Mouse (Mus musculus): ENCODE measurements around the gene Six2. TPM values are rescaled to one million over a fixed set of nuclear protein-coding genes. Genes with fewer than 3 reads are reported as not detected.
"Not testable (repeated sequence)": the region's sequence is repeated elsewhere in the genome, so short reads cannot be mapped to it uniquely, and the experiment has no call there.

The Six2 gene
- total RNA-seq, 4 experiments from 2014 or later, result 0.63 to 0.98 (median 0.76) TPM

DNA sequence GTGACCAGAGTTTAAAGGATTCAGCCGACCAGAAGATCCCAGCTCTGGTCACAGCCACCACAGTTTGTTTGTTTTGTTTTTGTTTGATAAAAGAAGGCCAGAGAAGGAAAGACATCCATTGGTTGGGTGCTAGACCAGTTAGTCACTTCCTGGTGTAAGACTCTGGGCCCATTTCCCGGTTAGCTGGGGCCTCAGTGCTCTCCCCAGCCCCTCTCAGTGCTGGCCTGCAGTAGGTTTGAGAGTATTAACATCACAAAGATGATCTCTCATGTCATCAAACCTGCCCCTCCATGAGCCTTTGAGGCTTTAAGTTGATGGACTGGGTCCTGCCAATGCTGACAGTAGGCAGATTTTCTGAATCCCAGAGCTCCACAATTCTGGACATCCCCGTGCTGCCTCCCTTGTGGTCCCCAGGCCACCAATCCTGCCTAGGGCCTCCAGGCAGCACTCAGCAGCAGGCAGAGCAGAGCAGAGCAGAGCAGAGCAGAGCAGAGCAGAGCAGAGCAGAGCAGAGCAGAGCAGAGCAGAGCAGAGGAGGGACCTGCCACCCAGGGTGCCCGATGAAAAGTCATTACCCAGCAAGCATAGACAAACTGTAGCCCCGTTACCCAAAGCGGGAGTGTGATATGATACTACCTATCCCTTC lies 2.4 kb upstream of the Six2 start:
- no peak for DNase-seq (ENCODE audit: low spot score in 2 of 2)

- DNase-seq (ENCODE audit: low spot score in 2 of 2), result no peak
Measured at GRCm38 (mm10) chr17:85689807-85690319, 1.8 kb upstream of the Six2 start.

DNA sequence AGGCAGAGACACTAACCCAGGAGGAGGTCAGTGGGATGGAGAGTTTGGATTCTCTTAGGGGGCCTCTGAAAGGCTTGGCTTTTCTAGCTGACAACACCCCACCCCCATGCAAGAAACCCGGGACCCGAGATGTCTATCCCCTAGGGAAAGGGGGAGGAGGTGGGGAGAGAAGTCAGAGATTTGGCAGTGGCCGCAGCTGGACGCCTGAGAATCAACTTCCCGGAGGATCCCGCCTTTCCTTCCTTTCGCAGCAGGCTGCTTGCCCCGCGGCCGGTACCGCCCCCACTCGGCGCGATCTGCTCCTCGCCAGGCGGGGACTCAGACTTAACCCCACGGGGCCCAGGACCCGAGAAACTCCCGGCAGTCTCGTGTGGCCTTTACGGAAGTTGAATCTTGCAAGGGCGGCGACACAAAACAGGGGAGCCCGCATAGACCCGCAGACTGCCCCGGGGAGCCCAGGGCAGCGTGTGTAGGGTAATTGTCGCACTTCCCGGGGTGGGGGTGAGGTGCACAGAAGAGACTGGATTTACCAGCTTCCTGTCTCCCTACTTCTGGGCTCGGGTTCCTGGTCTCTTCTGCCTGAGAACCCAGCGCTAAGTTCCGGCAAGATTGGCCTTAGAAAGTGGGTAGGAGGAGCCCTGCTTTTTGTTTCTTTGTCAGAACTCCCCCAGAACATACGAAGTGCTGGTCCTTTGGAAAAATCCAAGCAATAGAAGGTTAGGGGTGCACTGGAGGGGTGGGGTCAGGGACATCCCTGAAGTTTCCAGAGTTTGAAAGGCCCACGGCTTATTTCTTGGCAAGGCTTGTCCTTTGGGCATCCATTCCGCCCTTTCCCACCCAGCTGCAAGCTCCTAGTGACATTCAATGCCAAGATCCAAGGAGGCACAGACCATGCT lies 1.1 kb upstream of the Six2 start:
- no peak for DNase-seq (ENCODE audit: low spot score in 2 of 2)

- no peak for DNase-seq (ENCODE audit: low spot score in 2 of 2)
Measured at GRCm38 (mm10) chr17:85687421-85688235, 446 bp downstream of the Six2 start.

DNA sequence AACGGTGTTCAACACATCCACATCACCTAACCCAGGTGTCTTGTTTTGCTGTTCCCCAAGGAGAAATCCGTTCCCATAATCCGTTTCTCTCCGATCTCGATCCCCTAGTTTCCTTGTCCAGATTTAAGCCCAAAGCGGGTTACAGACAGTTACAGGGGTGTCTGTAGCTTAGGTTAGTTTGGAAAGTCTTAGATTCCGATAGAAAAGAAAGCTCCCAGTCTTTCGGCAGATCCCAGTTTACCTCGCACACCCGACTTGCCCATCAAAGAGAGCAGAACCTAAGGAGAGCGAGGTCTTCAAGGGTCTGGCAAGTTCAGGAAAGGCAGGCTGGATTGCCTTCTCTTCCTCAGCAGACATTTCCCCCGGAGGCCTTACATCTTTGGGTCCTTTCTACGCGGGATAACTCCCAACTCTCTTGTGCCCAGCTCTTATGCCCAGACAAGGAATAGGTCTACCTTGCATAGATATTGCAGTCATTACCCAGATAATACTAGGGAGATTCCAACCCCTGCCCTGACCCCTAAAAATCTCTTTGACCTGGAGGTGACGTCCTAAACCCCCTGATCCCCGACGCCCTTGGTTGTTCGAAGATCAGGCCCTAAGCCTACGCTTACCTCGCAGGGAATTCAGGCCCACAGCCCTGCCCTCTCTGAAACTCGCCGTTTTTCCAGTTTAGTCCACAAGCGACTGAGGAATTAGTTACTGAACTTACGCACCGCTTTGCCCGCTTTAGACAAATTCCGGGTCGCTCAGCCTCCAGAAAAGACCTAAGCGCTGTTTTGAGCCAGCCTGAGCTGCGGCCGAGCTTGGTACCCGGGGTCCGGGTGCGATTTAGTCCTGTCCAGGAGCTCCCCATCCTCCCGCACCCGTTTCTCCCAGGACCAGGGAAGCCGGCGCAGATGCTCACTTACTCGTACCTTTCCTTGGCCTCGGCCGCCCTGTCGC lies 1.3 kb downstream of the Six2 start:
- no peak for DNase-seq (ENCODE audit: low spot score in 2 of 2)

DNA sequence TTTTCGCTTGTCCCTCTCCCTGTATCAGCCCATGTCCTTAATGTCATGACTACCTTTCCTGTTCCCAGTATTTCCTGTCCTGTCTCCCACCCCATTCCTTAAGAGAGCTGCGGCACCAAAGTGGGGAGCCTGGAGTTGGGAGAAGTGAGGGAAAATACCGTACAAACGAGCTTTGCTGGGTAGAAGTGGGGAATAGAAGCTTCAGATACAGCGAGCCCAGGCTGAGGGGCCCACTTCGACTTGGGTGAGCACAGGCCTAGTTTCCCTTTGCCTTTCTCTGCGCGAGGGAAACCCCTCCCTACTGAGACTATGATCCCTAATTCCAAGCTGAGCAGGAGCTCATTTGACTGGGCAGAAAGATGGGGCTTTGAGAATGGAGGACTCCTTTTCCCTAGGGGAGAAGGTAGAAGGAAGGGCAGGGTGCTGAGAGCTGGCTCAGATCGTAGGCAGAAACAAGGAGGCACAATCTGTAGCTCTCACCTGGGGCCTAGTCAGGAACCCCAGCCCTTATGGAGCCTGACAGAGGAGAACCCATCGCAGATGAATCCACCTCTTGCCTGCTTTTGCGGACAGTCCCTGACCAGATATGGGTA lies 2.3 kb downstream of the Six2 start:
- DNase-seq (ENCODE audit: low spot score in 2 of 2), result no peak

DNA sequence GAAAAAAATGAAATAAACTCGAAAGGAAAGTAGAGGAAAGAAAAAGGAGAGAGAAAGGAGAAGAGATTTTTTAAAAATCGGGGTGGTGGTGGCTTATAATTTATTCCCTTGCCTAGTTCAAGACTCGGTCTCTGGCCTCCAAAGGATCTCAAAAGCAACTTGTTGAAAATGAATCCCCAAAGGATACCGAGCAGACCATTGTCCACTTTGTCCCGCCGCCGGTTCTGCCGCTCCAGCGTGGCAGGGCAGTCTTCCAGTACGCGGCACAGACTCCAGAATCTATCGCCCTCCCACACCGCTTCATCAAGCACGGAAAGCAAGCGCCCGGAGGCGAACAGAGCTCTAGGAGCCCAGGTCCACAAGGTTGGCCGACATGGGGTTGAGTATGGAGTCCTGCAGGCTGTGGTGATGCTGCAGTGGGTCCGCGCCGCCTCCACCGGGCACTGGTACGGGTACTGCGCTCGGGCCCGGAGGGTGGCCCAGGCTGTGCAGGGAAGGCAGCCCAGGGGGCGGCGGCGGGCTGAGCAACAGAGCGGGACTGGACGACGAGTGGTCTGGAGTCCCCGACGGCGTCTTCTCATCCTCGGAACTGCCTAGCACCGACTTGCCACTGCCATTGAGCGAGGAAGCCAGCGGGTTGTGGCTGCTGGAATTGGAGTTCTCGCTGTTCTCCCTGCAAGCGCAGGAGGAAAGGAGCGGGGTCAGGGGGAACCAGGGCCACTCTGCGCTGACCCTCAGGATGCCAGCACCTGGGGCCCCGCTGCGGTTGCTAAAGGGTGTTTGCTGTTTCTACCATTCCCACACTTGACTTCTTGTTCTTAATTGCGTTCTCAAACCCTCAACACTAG lies 3.0 kb downstream of the Six2 start:
- no peak for DNase-seq (ENCODE audit: low spot score in 2 of 2)

GRCm38 (mm10) chr17:85684436-85684835 lies 3.6 kb downstream of the Six2 start:
- not testable (repeated sequence) for DNase-seq (ENCODE audit: low spot score in 2 of 2)

DNA sequence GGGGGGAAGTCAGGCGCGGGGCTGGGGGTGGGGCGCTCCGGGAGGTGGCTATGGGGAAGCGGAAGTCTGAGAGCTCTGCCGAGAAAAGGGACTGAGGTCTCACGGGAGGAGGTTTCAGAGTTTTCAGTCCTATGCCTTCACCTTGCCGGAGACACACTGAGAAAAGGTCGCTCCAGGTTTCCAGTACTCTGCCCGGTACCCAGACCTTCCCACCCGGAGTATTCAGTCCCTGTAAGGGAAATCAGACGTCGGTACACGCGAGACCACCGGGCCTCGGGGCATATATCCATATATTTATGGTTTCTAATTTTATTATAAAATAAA lies 4.1 kb downstream of the Six2 start:
- no peak for DNase-seq (ENCODE audit: low spot score in 2 of 2)

DNA sequence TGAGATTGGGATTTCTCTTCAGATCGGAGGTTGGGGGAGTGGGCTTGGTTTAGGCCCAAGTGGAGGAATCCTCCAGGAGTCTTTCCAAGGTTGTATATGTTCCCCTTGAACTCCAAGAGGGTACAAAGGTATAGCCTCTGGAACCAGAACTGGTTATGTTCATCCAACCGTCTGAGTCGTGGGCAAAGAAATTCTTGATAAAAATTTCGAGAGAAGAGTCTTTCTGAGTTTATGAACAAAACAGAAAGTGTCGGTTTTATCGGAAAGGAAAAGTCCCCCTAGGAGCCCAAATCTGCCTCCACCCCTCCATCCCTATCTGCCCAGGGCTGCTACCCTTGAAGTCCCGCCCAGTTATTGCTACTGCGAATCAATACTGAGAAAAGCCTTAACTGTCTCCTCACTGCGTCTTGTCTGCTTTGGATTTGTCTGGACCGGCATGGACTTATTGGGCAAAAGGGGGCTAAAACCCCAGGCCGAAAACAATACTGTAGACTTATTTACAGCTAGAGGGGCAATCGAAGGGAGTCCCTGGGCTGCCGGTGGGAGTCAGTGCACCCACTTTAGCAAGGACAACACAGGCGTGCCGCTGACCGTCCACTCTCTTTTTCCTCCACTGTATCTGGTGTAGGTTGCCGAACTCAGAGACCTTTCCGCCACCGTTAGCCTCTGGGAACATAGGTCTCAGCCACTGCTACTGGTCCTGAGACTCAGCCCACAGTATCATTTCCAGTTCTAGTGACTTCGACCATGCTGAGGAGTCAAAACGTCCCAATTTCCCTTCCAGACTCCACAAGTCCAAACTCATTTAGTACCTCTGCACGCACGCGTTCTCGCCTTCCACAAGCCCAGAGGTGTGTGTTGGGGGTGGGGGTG lies 4.7 kb downstream of the Six2 start:
- no peak for DNase-seq (ENCODE audit: low spot score in 2 of 2)

- DNase-seq (ENCODE audit: low spot score in 2 of 2), result no peak
Measured at GRCm38 (mm10) chr17:85682181-85682710, 5.8 kb downstream of the Six2 start.

- DNase-seq (ENCODE audit: low spot score in 2 of 2), result no peak
Measured at GRCm38 (mm10) chr17:85681741-85682140, 6.3 kb downstream of the Six2 start.

- no peak for DNase-seq (ENCODE audit: low spot score in 2 of 2)
Measured at GRCm38 (mm10) chr17:85680851-85681550, 7.1 kb downstream of the Six2 start.

DNA sequence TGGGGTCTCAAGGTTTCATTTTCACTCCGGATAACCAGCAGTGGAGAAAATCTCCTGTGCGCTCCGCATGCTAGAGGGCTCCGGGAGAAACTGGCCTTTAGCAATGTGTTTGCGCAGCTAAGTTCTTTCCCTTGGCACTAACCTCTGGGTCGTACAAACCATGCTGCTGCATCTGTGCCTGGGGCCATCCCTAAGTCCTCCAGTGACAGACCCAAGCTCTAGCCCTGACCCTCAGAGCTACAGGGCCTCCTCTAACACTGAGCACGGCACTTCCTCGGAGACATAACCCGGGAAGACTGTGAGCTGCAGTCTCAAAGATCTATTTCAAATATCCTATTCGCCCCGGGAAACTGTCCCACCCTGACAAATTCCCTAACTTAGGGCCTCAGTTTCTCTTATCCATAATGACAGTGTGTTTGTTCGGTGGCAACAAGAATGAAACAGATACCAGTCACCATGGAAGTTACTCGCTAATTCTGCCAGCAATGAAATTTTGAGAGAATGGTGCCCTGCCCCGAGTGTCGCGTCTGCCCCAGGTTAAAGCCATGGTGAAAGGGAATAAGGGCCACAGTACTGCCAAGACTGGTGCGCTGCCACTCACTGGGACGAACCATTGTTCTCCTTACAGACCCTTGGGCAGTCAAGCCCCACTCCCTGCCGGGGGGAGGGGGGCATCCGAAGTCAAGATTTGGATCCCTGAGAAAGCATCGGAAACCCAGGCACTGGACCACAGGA lies 7.8 kb downstream of the Six2 start:
- DNase-seq (ENCODE audit: low spot score in 2 of 2), result no peak

DNA sequence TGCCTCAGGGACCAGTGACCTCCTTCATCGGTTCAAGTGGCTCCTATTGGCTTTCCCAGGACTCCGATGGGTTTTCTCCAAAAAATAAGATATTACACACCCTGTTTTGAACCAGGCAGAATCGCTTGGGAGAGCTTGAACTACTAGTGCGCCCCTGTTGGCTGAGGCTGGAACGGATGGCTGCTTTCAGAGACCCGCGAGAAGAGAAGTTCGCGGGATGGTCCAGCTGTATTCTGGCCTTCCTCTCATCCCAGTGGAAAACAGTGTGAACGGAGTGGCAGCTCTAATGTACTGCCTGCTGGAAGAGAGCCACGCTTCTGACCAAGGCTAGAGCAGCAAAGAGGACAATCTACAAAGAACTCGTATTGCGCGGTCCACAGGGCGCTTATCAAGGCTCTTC lies 8.4 kb downstream of the Six2 start:
- DNase-seq (ENCODE audit: low spot score in 2 of 2), result no peak

GRCm38 (mm10) chr17:85664618-85665320 lies 23.3 kb downstream of the Six2 start:
- DNase-seq (ENCODE audit: low spot score in 2 of 2), result peak in 1 of 2 experiments; percentile 51
